Mouse (Mus musculus) neural tube, embryonic 12.5 days (tissue): ENCODE data around the gene Mdga1. TPM values are rescaled to one million over a fixed set of nuclear protein-coding genes. Genes with fewer than 3 reads are reported as not detected.

Experiments
- ATAC-seq: fragments of 200-750 bp; cut with Nextera tagmentation; 2 replicates; pipeline ENCODE4 v1.8.0; 2017; ENCODE audit warnings: low read depth, mild to moderate bottlenecking, moderate TSS enrichment, moderate library complexity; ENCODE audit not compliant: low FRiP score
- H3K27ac ChIP-seq: fragments of 300-500 bp; sonication (generic); 2 replicates; pipeline ENCODE4 v1.5.1; 2016
- H3K27me3 ChIP-seq: fragments of 300-500 bp; sonication (generic); replicated peaks from 2 replicates; pipeline ENCODE4 v1.6.1; 2016; ENCODE audit warnings: mild to moderate bottlenecking
- H3K36me3 ChIP-seq: fragments of 300-500 bp; sonication (generic); 2 replicates; pipeline ENCODE4 v1.6.1; 2016; ENCODE audit warnings: mild to moderate bottlenecking
- H3K4me1 ChIP-seq: fragments of 300-500 bp; sonication (generic); 2 replicates; pipeline ENCODE4 v1.6.1; 2016
- H3K4me2 ChIP-seq: fragments of 300-500 bp; sonication (generic); replicated peaks from 2 replicates; pipeline ENCODE4 v1.6.1; 2016; ENCODE audit warnings: mild to moderate bottlenecking
- H3K4me3 ChIP-seq: fragments of 300-500 bp; sonication (generic); 2 replicates; pipeline ENCODE4 v1.5.1; 2016
- H3K9ac ChIP-seq: fragments of 300-500 bp; sonication (generic); 2 replicates; pipeline ENCODE4 v1.6.1; 2016; ENCODE audit warnings: mild to moderate bottlenecking
- H3K9me3 ChIP-seq: fragments of 300-500 bp; sonication (generic); 2 replicates; pipeline ENCODE4 v1.6.1; 2016; ENCODE audit warnings: mild to moderate bottlenecking
- WGBS: fragments of 180-500 bp; shearing (Covaris S2); methylation state at CpG from one replicate; pipeline ENCODE4 v1.1.7; 2016; 5-methylcytosine and 5-hydroxymethylcytosine counted together
- polyA plus RNA-seq: library from polyadenylated mRNA; unstranded; fragments of >200 nt; fragmentation: Nextera tagmentation; extraction: Ambion mirVana; gene quantifications from 2 replicates; pipeline ENCODE4 v1.2.1, GENCODE M21; 2016

Gene Mdga1
- polyA plus RNA-seq, 1 experiment from 2014 or later: 7.0 TPM

- ATAC-seq: no peak
- WGBS: 66% methylated on average over 4 of the region's 4 CpGs
- H3K4me3 ChIP-seq: no peak overlapping the region
- no peak overlapping the region for H3K27ac ChIP-seq
- H3K9me3 ChIP-seq: no peaks in the 10 kb centered on the region
- H3K9ac ChIP-seq: no peak overlapping the region
- no peak overlapping the region for H3K4me2 ChIP-seq
- H3K27me3 ChIP-seq: no peaks in the 10 kb centered on the region
- no peaks in the 10 kb centered on the region for H3K4me1 ChIP-seq
- H3K36me3 ChIP-seq: no peaks in the 10 kb centered on the region
These were observed 9.1 kb upstream of the Mdga1 start for GRCm38 (mm10) chr17:29979020-29979419.

DNA sequence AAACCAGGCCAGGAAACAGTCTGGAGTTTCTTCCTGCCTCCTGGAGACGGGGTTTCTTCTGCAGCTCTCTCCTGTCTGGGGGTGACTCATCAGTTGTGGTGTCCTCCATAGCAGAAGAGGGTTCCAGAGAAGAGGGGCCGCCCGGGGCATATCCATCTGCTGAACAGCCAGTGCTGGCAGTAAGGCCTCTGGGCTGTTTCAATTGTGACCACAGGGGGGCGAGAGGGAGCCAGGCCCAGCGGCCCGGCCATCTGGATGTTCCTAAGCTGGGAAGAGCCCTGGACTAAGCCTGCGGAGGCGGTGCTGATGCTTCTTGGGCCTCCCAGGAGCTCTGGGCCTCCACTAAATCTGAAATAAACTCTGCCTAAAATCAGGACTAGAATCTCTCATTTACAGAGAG lies 5.8 kb upstream of the Mdga1 start:
- no peaks in the 10 kb centered on the region for H3K27me3 ChIP-seq
- no peak overlapping the region for H3K4me3 ChIP-seq
- no peaks in the 10 kb centered on the region for H3K9me3 ChIP-seq
- WGBS: 8% methylated on average over 8 of the region's 8 CpGs
- H3K4me1 ChIP-seq: no peaks in the 10 kb centered on the region
- no peaks in the 10 kb centered on the region for H3K36me3 ChIP-seq
- no peak overlapping the region for H3K27ac ChIP-seq
- H3K9ac ChIP-seq: no peak overlapping the region
- no peak overlapping the region for H3K4me2 ChIP-seq
- 0 out of 2 replicates have a peak, but pooled peaks have one; percentile 37 for ATAC-seq

GRCm38 (mm10) chr17:29973226-29973625 lies 3.3 kb upstream of the Mdga1 start:
- no peak overlapping the region for H3K4me2 ChIP-seq
- H3K4me1 ChIP-seq: 0 out of 2 replicates have a peak, but pooled peaks cover 2% of the 10 kb centered on the region
- WGBS: 93% methylated on average over 7 of the region's 7 CpGs
- H3K4me3 ChIP-seq: no peak overlapping the region
- H3K9me3 ChIP-seq: no peaks in the 10 kb centered on the region
- no peak overlapping the region for H3K27ac ChIP-seq
- H3K36me3 ChIP-seq: no peaks in the 10 kb centered on the region
- no peaks in the 10 kb centered on the region for H3K27me3 ChIP-seq
- ATAC-seq: no peak
- H3K9ac ChIP-seq: no peak overlapping the region

DNA sequence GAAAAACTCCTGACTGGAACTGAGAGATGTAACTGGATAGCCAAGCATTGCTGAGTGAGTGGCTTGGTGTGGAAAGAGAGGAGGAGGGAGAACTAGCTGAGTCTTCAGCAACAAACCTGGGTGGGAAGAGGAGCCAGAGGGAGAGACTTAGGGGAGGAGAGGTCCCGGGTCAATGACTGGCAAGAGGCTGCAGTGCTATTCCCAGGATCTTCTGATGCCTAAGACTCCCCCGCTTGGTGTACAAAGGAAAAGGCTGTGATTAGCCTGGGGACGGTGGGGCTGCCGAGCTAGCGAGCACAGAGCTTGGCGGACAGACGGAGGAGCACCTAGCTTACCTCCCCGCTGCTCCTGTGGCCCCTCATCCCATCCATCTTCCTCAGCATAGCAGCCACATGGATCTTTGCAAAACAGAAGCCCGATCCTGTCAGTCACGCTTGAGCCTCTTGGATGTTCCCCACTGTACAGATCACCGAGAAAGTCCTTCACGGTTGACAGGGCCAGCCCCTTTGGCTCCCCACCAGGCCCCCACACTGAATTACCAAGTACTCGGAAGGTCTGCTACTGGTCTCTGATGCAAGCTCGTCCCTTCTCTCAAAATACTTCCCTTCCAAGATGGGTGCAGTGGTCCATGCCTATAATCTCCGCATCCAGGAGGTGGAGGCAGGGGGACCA lies 2.0 kb upstream of the Mdga1 start:
- Histone ChIP-seq H3K4me1 (0 out of 2 replicates have a peak, but pooled peaks cover 2% of the 10 kb centered on the region), H3K27ac (no peak overlapping the region), H3K4me2 (no peak overlapping the region), H3K36me3 (no peaks in the 10 kb centered on the region), H3K27me3 (no peaks in the 10 kb centered on the region), H3K4me3 (no peak overlapping the region), H3K9me3 (no peaks in the 10 kb centered on the region), H3K9ac (no peak overlapping the region)
- no peak for ATAC-seq
- 47% methylated on average over 15 of the region's 15 CpGs for WGBS

- Histone ChIP-seq H3K4me1 (peaks cover 33% of the 10 kb centered on the region), H3K27me3 (peaks cover 4% of the 10 kb centered on the region), H3K4me3 (no peak overlapping the region), H3K36me3 (no peaks in the 10 kb centered on the region), H3K9ac (no peak overlapping the region), H3K27ac (no peak overlapping the region), H3K9me3 (no peaks in the 10 kb centered on the region), H3K4me2 (peak overlapping the region; percentile 33)
- 3% methylated on average over 5 of the region's 5 CpGs for WGBS
- ATAC-seq: 0 out of 2 replicates have a peak, but pooled peaks have one; percentile 31
These were observed 4.4 kb downstream of the Mdga1 start for GRCm38 (mm10) chr17:29965506-29965905.

DNA sequence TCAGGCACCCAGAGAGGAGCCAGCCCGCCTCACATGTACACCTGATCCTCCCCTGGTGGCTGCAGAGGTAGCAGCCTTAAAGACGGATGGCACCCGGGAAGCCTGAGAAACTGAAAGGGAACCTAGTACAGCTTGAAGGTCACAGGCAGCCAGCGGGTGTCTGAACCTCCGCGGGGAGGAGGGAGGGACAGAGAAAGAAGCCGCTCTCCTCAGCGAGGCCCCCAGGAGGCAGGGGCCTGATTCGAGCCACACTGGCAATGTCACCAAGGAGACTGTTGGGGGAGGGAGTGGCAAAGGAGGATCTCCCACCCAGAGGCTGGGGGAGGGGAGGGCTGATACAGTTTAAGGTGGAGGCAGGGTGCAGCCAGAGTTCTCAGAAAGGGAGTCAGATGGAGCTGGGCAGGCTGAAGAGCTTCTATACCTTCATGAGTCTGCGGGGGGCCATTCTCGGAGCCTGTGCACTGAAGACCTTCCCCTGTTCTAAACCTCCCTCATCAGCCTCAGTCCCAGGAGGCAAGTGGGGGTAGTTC lies 6.1 kb downstream of the Mdga1 start:
- Histone ChIP-seq H3K27ac (no peak overlapping the region), H3K4me2 (peak overlapping the region; percentile 48), H3K27me3 (peaks cover 4% of the 10 kb centered on the region), H3K9ac (peak overlapping the region; percentile 26; the same call in 1 of the 2 replicates), H3K4me3 (no peak overlapping the region), H3K36me3 (no peaks in the 10 kb centered on the region), H3K4me1 (peaks cover 33% of the 10 kb centered on the region), H3K9me3 (0 out of 2 replicates have a peak, but pooled peaks cover 3% of the 10 kb centered on the region)
- peak; percentile 41 for ATAC-seq
- 5% methylated on average over 11 of the region's 11 CpGs for WGBS

GRCm38 (mm10) chr17:29955880-29956279 lies 14.0 kb downstream of the Mdga1 start:
- H3K4me1 ChIP-seq: peaks cover 4% of the 10 kb centered on the region; the same call in 1 of the 2 replicates
- H3K27me3 ChIP-seq: no peaks in the 10 kb centered on the region
- 77% methylated on average over 8 of the region's 8 CpGs for WGBS
- ATAC-seq: no peak
- H3K9me3 ChIP-seq: 0 out of 2 replicates have a peak, but pooled peaks cover 3% of the 10 kb centered on the region
- no peak overlapping the region for H3K9ac ChIP-seq
- H3K4me3 ChIP-seq: no peak overlapping the region
- no peaks in the 10 kb centered on the region for H3K36me3 ChIP-seq
- H3K27ac ChIP-seq: no peak overlapping the region
- no peak overlapping the region for H3K4me2 ChIP-seq

DNA sequence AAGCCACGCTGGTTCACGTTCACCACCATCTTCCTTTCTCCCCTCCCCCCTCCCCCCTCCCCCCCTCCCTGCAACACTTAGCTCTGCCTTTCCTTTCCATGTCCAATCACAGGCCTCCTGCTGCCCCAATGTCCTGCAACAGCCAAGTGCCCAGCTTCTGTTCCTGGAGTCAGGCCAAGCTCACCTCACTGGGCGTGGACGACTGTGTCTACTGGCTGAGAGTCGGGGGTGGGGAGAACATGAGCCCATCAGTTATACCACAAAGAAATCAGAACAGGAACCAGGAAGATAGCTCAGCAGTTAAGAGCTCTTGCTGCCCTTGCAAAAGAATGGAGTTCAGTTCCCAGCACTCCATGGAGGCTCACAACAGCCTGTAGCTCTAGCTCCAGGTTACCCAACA lies 15.6 kb downstream of the Mdga1 start:
- H3K36me3 ChIP-seq: no peaks in the 10 kb centered on the region
- ATAC-seq: no peak
- H3K27ac ChIP-seq: no peak overlapping the region
- H3K4me2 ChIP-seq: no peak overlapping the region
- H3K27me3 ChIP-seq: no peaks in the 10 kb centered on the region
- H3K9me3 ChIP-seq: no peaks in the 10 kb centered on the region
- H3K9ac ChIP-seq: no peak overlapping the region
- H3K4me3 ChIP-seq: no peak overlapping the region
- 85% methylated on average over 5 of the region's 5 CpGs for WGBS
- H3K4me1 ChIP-seq: peaks cover 4% of the 10 kb centered on the region; the same call in 1 of the 2 replicates

DNA sequence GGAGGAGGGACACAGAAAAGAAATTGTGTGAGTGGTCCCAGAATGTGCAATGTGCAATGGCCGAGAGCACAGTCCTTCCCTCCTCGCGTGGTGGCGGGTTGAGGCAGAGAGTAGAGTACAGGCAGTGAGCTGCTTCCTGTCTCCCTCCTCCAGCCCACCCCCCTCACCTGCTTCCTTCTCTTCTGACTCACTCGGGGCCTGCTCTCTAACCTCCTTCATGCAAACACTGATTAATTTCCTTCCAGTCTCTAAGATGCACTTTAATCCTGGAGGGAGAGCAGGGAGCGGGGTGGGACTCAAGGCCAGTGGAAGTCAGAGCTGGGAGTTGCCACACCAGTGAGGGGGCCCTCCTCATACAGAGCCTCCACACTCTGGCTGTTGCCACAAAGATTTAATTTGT lies 18.8 kb downstream of the Mdga1 start:
- no peaks in the 10 kb centered on the region for H3K27me3 ChIP-seq
- 51% methylated on average over 6 of the region's 6 CpGs for WGBS
- no peak overlapping the region for H3K9ac ChIP-seq
- ATAC-seq: no peak
- H3K4me2 ChIP-seq: no peak overlapping the region
- H3K4me3 ChIP-seq: no peak overlapping the region
- no peak overlapping the region for H3K27ac ChIP-seq
- peaks cover 4% of the 10 kb centered on the region; the same call in 1 of the 2 replicates for H3K4me1 ChIP-seq
- no peaks in the 10 kb centered on the region for H3K36me3 ChIP-seq
- no peaks in the 10 kb centered on the region for H3K9me3 ChIP-seq

GRCm38 (mm10) chr17:29950574-29950973 lies 19.3 kb downstream of the Mdga1 start:
- Histone ChIP-seq H3K27ac (no peak overlapping the region), H3K4me1 (peaks cover 4% of the 10 kb centered on the region; the same call in 1 of the 2 replicates), H3K27me3 (no peaks in the 10 kb centered on the region), H3K9me3 (no peaks in the 10 kb centered on the region), H3K36me3 (no peaks in the 10 kb centered on the region), H3K9ac (no peak overlapping the region), H3K4me2 (no peak overlapping the region), H3K4me3 (no peak overlapping the region)
- no peak for ATAC-seq
- 77% methylated on average over 8 of the region's 8 CpGs for WGBS

DNA sequence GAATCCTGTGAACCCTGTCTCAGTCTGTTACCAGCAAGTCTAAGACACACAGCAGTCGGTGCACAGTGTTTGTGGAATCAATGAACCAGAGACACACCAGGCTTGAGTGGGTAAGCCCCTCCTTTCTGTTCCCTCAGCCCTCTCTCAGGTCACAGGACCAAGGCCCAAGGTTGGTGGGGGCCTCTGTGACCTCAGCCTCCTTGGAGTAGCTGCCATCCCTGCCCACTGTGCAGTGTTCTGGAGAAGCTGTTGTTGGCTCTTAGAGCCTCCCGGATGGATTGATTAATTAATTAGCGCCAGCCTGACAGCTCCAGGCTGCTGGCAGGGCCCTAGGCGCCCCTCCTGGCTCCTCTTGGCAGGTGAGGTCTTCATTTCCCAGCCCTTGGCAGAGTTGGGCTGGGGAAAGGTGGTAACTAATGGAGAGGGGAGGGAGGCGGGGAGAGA lies 22.6 kb downstream of the Mdga1 start:
- Histone ChIP-seq H3K4me2 (no peak overlapping the region), H3K27ac (no peak overlapping the region), H3K4me1 (peaks cover 4% of the 10 kb centered on the region; the same call in 1 of the 2 replicates), H3K9ac (no peak overlapping the region), H3K27me3 (no peaks in the 10 kb centered on the region), H3K9me3 (no peaks in the 10 kb centered on the region), H3K36me3 (no peaks in the 10 kb centered on the region), H3K4me3 (no peak overlapping the region)
- ATAC-seq: no peak
- 54% methylated on average over 5 of the region's 5 CpGs for WGBS

- no peaks in the 10 kb centered on the region for H3K27me3 ChIP-seq
- no peaks in the 10 kb centered on the region for H3K4me1 ChIP-seq
- WGBS: 91% methylated on average over 11 of the region's 11 CpGs
- H3K27ac ChIP-seq: no peak overlapping the region
- no peaks in the 10 kb centered on the region for H3K36me3 ChIP-seq
- no peak for ATAC-seq
- no peaks in the 10 kb centered on the region for H3K9me3 ChIP-seq
- no peak overlapping the region for H3K9ac ChIP-seq
- H3K4me3 ChIP-seq: no peak overlapping the region
- no peak overlapping the region for H3K4me2 ChIP-seq
These were observed 25.5 kb downstream of the Mdga1 start for GRCm38 (mm10) chr17:29944376-29944775.

DNA sequence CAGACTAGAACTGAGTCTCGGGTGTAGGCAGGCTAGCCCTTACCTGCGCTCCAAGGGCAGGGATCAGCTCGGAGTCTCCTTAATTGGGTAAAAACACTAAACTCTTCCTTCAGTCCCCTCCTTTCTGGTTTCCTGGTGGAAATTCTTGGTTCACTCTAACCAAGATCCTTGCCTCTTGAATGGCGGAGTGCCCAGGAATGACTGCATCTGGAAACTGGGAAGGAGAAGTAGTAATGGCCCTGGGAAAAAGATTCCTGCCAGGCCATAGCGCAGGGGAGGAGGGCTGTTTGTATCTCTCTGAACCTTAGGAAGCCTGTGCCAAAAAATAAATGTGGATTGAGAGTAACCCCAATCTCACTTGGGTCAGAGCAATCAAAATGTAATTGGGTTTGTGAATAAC lies 30.9 kb downstream of the Mdga1 start:
- no peaks in the 10 kb centered on the region for H3K27me3 ChIP-seq
- H3K4me1 ChIP-seq: no peaks in the 10 kb centered on the region
- H3K27ac ChIP-seq: no peak overlapping the region
- no peaks in the 10 kb centered on the region for H3K36me3 ChIP-seq
- ATAC-seq: no peak
- no peaks in the 10 kb centered on the region for H3K9me3 ChIP-seq
- WGBS: 92% methylated on average over 5 of the region's 5 CpGs
- no peak overlapping the region for H3K4me2 ChIP-seq
- H3K9ac ChIP-seq: no peak overlapping the region
- no peak overlapping the region for H3K4me3 ChIP-seq
